Mouse (Mus musculus) hematopoietic stem cell, adult 5-6 weeks (primary cell): ENCODE measurements around the gene Cpa5. TPM values are rescaled to one million over a fixed set of nuclear protein-coding genes. Genes with fewer than 3 reads are reported as not detected.

Experiments used
- ATAC-seq, 2 experiments: fragments of 125-278 bp in 1 of 2; replicated peaks in 1 of 2; 2 replicates each; pipeline ENCODE4 v1.8.0; 2016 to 2017; ENCODE audit warnings: inconsistent platforms in 2 of 2, mild to moderate bottlenecking in 2 of 2, moderate number of reproducible peaks in 2 of 2, low read depth in 1 of 2, moderate TSS enrichment in 1 of 2; ENCODE audit not compliant: low FRiP score in 2 of 2, poor library complexity in 2 of 2, severe bottlenecking in 2 of 2, insufficient read depth in 1 of 2, low TSS enrichment in 1 of 2
- total RNA-seq: library from RNA; stranded (forward); fragments of 172-1452, 232-1000 nt; gene quantifications from 2 replicates; pipeline ENCODE4 v1.2.3, GENCODE M21; 2017

Cpa5 gene
- total RNA-seq, 1 experiment from 2014 or later = not detected

GRCm38 (mm10) chr6:30665296-30665695 is 54.5 kb downstream of the Cpa5 start:
- ATAC-seq = no peak

- ATAC-seq = no peak
Measured at GRCm38 (mm10) chr6:30666043-30666442, 55.2 kb downstream of the Cpa5 start.

GRCm38 (mm10) chr6:30667585-30667984 is 56.8 kb downstream of the Cpa5 start:
- no peak for ATAC-seq

- peak; percentile 61 to 86; a peak in 3 of 4 replicates for ATAC-seq
Measured at GRCm38 (mm10) chr6:30671696-30672095, 60.9 kb downstream of the Cpa5 start.

GRCm38 (mm10) chr6:30673764-30674561 is 63.2 kb downstream of the Cpa5 start:
- no peak for ATAC-seq

GRCm38 (mm10) chr6:30674714-30675280 is 64.0 kb downstream of the Cpa5 start:
- ATAC-seq = no peak

- ATAC-seq = peak; percentile 14 to 30; a peak in 1 of 4 replicates
Measured at GRCm38 (mm10) chr6:30675281-30675771, 64.5 kb downstream of the Cpa5 start.

GRCm38 (mm10) chr6:30676506-30676905 is 65.7 kb downstream of the Cpa5 start:
- no peak for ATAC-seq

- ATAC-seq = no peak
Measured at GRCm38 (mm10) chr6:30677591-30677990, 66.8 kb downstream of the Cpa5 start.

GRCm38 (mm10) chr6:30678482-30678881 is 67.7 kb downstream of the Cpa5 start:
- no peak for ATAC-seq

GRCm38 (mm10) chr6:30679567-30679966 is 68.8 kb downstream of the Cpa5 start:
- ATAC-seq = no peak

GRCm38 (mm10) chr6:30680442-30680841 is 69.6 kb downstream of the Cpa5 start:
- ATAC-seq = no peak

Other genes with a start within 250 kb of the Cpa5 start
- 29.8 and 54.9 TPM in 2 replicates for gene Zc3hc1, start 220.0 kb upstream of the Cpa5 start, total RNA-seq
- 46.0 and 57.0 TPM in 2 replicates for gene Klhdc10, start 209.1 kb upstream of the Cpa5 start, total RNA-seq
- gene Tmem209, start 101.2 kb upstream of the Cpa5 start, total RNA-seq = 35.0 and 56.3 TPM in 2 replicates
- not detected in 2 replicates for gene Ssmem1, start 101.2 kb upstream of the Cpa5 start, total RNA-seq
- gene Cpa2, start 69.4 kb upstream of the Cpa5 start, total RNA-seq = 0.20 and 1.2 TPM in 2 replicates
- gene Cpa4, start 42.6 kb upstream of the Cpa5 start, total RNA-seq = not detected in 2 replicates
- gene Cpa1, start 28.2 kb downstream of the Cpa5 start, total RNA-seq = not detected in 2 replicates
- gene Cep41, start 82.7 kb downstream of the Cpa5 start, total RNA-seq = 11.1 and 16.6 TPM in 2 replicates
- gene Mest, start 112.5 kb downstream of the Cpa5 start, total RNA-seq = 0.25 and 2.1 TPM in 2 replicates